Mouse (Mus musculus) liver, adult 2 months (tissue): ENCODE measurements around the gene Omt2b.

Experiments
- CTCF ChIP-seq: fragments of 200-500 bp; IDR thresholded peaks from 2 replicates; pipeline ENCODE4 v1.5.1; 2011; ENCODE audit warnings: low read depth, low read length, control low read depth
- POLR2A ChIP-seq: fragments of 200-500 bp; IDR thresholded peaks from 2 replicates; pipeline ENCODE4 v1.6.1; 2011; ENCODE audit warnings: low read length, control low read depth; ENCODE audit not compliant: insufficient read depth; ENCODE audit errors: extremely low read depth

- TF ChIP-seq POLR2A (no peak), CTCF (no peak)
These were observed 48.1 kb downstream of the Omt2b start for GRCm38 (mm10) chr9:78375486-78375885.
